20 mouse cellular contexts compared by ENCODE assay signal in genomic region chr6:77253480-77253879, GRCm38 (mm10). TPM values are rescaled to one million over a fixed set of nuclear protein-coding genes. Genes with fewer than 3 reads are reported as not detected.
"Had no signal": no experiment of that assay in that cellular context is flagged by ENCODE, and none has a peak within 500 bp of the region (broad histone marks: within the 10 kb centered on the region; RNA-seq: fewer than 3 reads in every experiment).

No protein-coding gene starts in this region.

- ATAC-seq: intestine, embryonic 15.5 days; liver, postnatal 0 days; lung, postnatal 0 days; midbrain, embryonic 13.5 days had no signal

- DNase-seq: kidney, adult 11 months; kidney, adult 9 months; kidney, postnatal 14 days; kidney, postnatal 4 days; left cerebral cortex, postnatal 4 days; liver, postnatal 0 days; lung, embryonic 14.5 days; right cerebral cortex, postnatal 25 days; thymus, adult 18-20 months; thymus, postnatal 36 days had no signal

- H3K4me1 ChIP-seq: intestine, embryonic 15.5 days; limb, embryonic 15.5 days; midbrain, embryonic 13.5 days had no signal

- H3K9me3 ChIP-seq: intestine, embryonic 15.5 days; limb, embryonic 12.5 days; limb, embryonic 15.5 days; midbrain, embryonic 13.5 days had no signal

- H3K36me3 ChIP-seq: intestine, embryonic 15.5 days; limb, embryonic 12.5 days; limb, embryonic 15.5 days; midbrain, embryonic 13.5 days had no signal

- H3K9ac ChIP-seq: intestine, embryonic 15.5 days; limb, embryonic 12.5 days; limb, embryonic 15.5 days; liver, embryonic 14.5 days; liver, postnatal 0 days; lung, embryonic 14.5 days; midbrain, embryonic 13.5 days had no signal

- H3K27ac ChIP-seq: intestine, embryonic 15.5 days; limb, embryonic 12.5 days; limb, embryonic 15.5 days; liver, embryonic 14.5 days; macrophage; midbrain, embryonic 13.5 days had no signal

- H3K4me2 ChIP-seq: intestine, embryonic 15.5 days; limb, embryonic 12.5 days; limb, embryonic 15.5 days; liver, embryonic 11.5 days; lung, embryonic 14.5 days; midbrain, embryonic 13.5 days had no signal

- H3K4me3 ChIP-seq: intestine, embryonic 15.5 days; limb, embryonic 12.5 days; limb, embryonic 15.5 days; midbrain, embryonic 13.5 days had no signal

- H3K27me3 ChIP-seq: intestine, embryonic 15.5 days; limb, embryonic 15.5 days; midbrain, embryonic 13.5 days had no signal

RNA-seq across cellular contexts. Expression of gene Lrrtm1, which starts 11.0 kb away (rescaled TPM):
- total RNA-seq: megakaryocyte, adult 5-6 weeks had no signal
- polyA plus RNA-seq: liver, postnatal 0 days; macrophage; spleen, adult 2 months had no signal
